Mouse (Mus musculus) forebrain, embryonic 16.5 days (tissue): ENCODE results near the gene Pcbp3. TPM values are rescaled to one million over a fixed set of nuclear protein-coding genes. Genes with fewer than 3 reads are reported as not detected.
"Not testable (repeated sequence)": the region's sequence is repeated elsewhere in the genome, so short reads cannot be mapped to it uniquely, and the experiment has no call there.

Experiments
- ATAC-seq: fragments of 200-750 bp; cut with Nextera tagmentation; 2 replicates; pipeline ENCODE4 v1.8.0; 2017; ENCODE audit warnings: mild to moderate bottlenecking, moderate library complexity
- H3K27ac ChIP-seq: fragments of 300-500 bp; sonication (generic); 2 replicates; pipeline ENCODE4 v1.5.1; 2014; ENCODE audit warnings: low read length, control low read depth
- H3K27me3 ChIP-seq: fragments of 300-500 bp; sonication (generic); replicated peaks from 2 replicates; pipeline ENCODE4 v1.6.1; 2014; ENCODE audit warnings: low read length; ENCODE audit not compliant: control insufficient read depth, insufficient read depth
- H3K36me3 ChIP-seq: fragments of 300-500 bp; sonication (generic); 2 replicates; pipeline ENCODE4 v1.6.1; 2014; ENCODE audit not compliant: control insufficient read depth, insufficient read depth
- H3K4me1 ChIP-seq: fragments of 300-500 bp; sonication (generic); replicated peaks from 2 replicates; pipeline ENCODE4 v1.6.1; 2014; ENCODE audit warnings: low read length; ENCODE audit not compliant: control insufficient read depth, insufficient read depth
- H3K4me2 ChIP-seq: fragments of 300-500 bp; sonication (generic); 2 replicates; pipeline ENCODE4 v1.6.1; 2014; ENCODE audit warnings: mild to moderate bottlenecking, low read length, control low read depth
- H3K4me3 ChIP-seq: fragments of 300-500 bp; sonication (generic); replicated peaks from 2 replicates; pipeline ENCODE4 v1.5.1; 2014; ENCODE audit warnings: mild to moderate bottlenecking, low read length, control low read depth
- H3K9ac ChIP-seq: fragments of 300-500 bp; sonication (generic); replicated peaks from 2 replicates; pipeline ENCODE4 v1.6.1; 2014; ENCODE audit warnings: low read depth, low read length, control low read depth
- H3K9me3 ChIP-seq: fragments of 300-500 bp; sonication (generic); 2 replicates; pipeline ENCODE4 v1.6.1; 2016; ENCODE audit warnings: low read length; ENCODE audit not compliant: control insufficient read depth
- WGBS: fragments of 180-500 bp; shearing (Covaris S2); extraction: QIAGEN DNeasy Blood & Tissue Kit; methylation state at CpG from one replicate; pipeline ENCODE4 v1.1.7; 2014; 5-methylcytosine and 5-hydroxymethylcytosine counted together
- polyA plus RNA-seq: library from polyadenylated mRNA; unstranded; fragments of >200 nt; fragmentation: Nextera tagmentation; extraction: Ambion mirVana; gene quantifications from 2 replicates; pipeline ENCODE4 v1.2.1, GENCODE M21; 2015

Gene Pcbp3
- polyA plus RNA-seq, 1 experiment from 2014 or later: 64.2 TPM

DNA sequence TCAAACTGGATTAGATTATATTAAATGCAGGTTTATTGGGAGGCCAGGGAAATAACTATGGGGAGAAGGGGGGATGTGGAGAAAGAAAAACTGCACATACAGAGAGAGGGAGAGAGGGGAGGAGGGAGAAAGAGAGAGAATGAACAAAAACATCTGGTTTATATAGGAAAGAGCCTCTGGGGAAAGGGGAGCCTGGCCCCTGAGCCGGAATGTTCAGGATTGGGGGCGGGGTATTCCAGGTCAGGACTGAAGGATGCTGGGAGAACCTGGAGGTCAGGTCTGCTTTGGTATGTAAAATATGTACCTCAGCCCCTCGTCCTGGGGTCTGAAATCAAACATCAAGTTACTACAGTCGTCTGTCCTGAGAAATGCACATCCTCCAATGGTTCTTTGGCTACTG, 15.0 kb upstream of the Pcbp3 start:
- no peak overlapping the region for H3K27ac ChIP-seq
- H3K9me3 ChIP-seq: no peaks in the 10 kb centered on the region
- H3K4me2 ChIP-seq: no peak overlapping the region
- no peak overlapping the region for H3K9ac ChIP-seq
- 62% methylated on average over 4 of the region's 4 CpGs for WGBS
- peaks cover 7% of the 10 kb centered on the region for H3K4me1 ChIP-seq
- no peaks in the 10 kb centered on the region for H3K36me3 ChIP-seq
- ATAC-seq: no peak
- H3K4me3 ChIP-seq: no peak overlapping the region
- no peaks in the 10 kb centered on the region for H3K27me3 ChIP-seq

DNA sequence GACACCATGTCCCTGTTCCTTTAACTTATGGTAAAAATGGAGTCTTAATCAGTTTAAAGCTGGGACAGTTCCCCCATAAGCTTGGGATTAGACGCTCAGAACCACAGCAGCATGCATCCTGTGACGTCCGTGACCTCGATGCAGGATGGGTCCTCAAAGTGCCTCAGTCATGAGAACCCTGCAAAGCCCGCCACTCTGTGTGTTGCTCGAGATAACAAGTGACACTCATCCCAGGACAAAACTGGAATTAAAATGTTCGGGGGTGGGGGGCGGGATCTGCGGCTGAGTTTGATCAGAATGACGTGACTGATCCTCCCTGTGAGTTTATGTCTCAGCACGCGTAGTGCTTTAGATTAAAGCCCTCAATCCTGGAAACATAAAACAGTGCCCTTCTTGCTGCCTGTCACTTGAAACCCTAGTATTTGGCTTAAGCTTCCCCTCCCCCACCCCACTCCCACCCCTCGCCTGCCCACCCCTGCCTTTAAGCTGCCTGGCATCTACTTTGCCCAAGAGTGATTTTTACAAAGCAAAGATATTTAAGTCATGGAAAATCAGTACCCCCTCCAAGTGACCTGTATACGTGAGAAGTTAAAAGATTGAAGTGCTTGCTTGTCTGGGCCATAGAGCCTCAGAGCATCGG, 12.2 kb upstream of the Pcbp3 start:
- H3K27ac ChIP-seq: no peak overlapping the region
- H3K4me3 ChIP-seq: no peak overlapping the region
- no peaks in the 10 kb centered on the region for H3K36me3 ChIP-seq
- no peak for ATAC-seq
- H3K4me2 ChIP-seq: peak overlapping the region; percentile 17; the same call in 1 of the 2 replicates
- peaks cover 7% of the 10 kb centered on the region for H3K4me1 ChIP-seq
- H3K9ac ChIP-seq: no peak overlapping the region
- no peaks in the 10 kb centered on the region for H3K9me3 ChIP-seq
- H3K27me3 ChIP-seq: no peaks in the 10 kb centered on the region
- 32% methylated on average over 15 of the region's 15 CpGs for WGBS

DNA sequence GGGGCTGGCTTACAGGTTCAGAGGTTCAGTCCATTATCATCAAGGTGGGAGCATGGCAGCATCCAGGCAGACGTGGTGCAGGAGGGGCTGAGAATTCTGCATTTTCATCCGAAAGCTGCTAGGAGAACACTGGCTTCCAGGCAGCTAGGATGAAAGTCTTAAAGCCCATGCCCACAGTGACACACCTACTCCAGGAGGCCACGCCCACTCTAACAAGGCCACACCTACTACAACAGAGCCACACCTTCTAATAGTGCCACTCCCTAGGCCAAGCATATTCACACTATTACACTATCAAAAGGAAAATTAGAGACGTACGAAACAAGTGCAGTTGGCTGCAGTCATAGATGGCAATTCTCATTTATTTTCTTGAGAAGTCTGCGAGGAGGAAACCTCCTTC, 10.6 kb upstream of the Pcbp3 start:
- ATAC-seq: not testable (repeated sequence)
- WGBS: 74% methylated on average over 6 of the region's 6 CpGs

DNA sequence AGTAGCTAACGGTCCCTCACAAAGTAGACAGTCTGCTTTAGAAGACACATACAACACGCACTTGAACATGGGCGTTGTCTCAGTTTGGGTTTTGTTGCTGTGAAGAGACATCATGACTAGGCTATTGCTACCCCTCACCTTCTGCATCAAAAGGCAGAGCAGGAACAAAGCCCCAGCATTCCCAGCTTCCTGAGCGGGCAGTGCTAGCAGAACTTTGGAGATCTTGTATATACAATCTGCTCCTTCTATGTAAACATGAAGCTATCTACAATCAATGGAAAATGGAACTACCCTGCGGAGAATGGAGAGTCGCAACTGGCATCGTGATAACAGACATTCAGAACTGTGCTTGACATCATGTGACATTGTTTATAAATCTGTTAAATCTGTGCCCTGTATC, 9.3 kb upstream of the Pcbp3 start:
- H3K27ac ChIP-seq: no peak overlapping the region
- H3K9me3 ChIP-seq: no peaks in the 10 kb centered on the region
- H3K9ac ChIP-seq: no peak overlapping the region
- H3K4me3 ChIP-seq: no peak overlapping the region
- no peaks in the 10 kb centered on the region for H3K27me3 ChIP-seq
- H3K4me2 ChIP-seq: no peak overlapping the region
- WGBS: 92% methylated on average over 7 of the region's 7 CpGs
- H3K36me3 ChIP-seq: no peaks in the 10 kb centered on the region
- ATAC-seq: no peak
- H3K4me1 ChIP-seq: peaks cover 7% of the 10 kb centered on the region

More for the DNA sequence above, 10.6 kb upstream of the Pcbp3 start:
- not testable (repeated sequence) for H3K4me1 ChIP-seq, H3K9me3 ChIP-seq, H3K27me3 ChIP-seq, H3K27ac ChIP-seq, H3K4me3 ChIP-seq, H3K36me3 ChIP-seq, H3K9ac ChIP-seq, H3K4me2 ChIP-seq

DNA sequence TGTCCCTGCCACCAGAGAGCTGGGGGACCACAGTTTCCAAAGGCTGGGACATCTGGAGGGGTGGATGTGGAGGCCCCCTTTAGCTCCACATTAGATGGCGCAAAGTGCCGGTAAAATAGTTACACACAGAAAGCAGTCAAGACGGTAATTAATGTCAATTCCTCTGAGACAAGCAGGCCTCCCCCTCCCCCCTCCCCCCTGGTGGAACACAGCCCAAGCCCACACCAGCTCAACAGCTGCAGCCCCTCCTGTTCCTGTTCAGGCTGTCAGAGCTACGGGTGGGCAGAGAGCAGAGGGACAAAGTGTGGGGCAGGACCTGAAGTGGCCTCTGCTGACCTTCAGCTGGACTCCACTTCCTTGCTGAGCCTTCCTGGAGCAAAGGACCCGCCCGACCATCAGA, 2.7 kb upstream of the Pcbp3 start:
- H3K9me3 ChIP-seq: no peaks in the 10 kb centered on the region
- H3K36me3 ChIP-seq: no peaks in the 10 kb centered on the region
- H3K9ac ChIP-seq: no peak overlapping the region
- H3K27ac ChIP-seq: peak overlapping the region; percentile 3; the same call in 1 of the 2 replicates
- H3K4me2 ChIP-seq: 0 out of 2 replicates have a peak overlapping the region, but pooled peaks have one; percentile 20
- H3K4me1 ChIP-seq: peaks cover 22% of the 10 kb centered on the region
- H3K4me3 ChIP-seq: no peak overlapping the region
- no peak for ATAC-seq
- no peaks in the 10 kb centered on the region for H3K27me3 ChIP-seq
- WGBS: 19% methylated on average over 6 of the region's 6 CpGs

DNA sequence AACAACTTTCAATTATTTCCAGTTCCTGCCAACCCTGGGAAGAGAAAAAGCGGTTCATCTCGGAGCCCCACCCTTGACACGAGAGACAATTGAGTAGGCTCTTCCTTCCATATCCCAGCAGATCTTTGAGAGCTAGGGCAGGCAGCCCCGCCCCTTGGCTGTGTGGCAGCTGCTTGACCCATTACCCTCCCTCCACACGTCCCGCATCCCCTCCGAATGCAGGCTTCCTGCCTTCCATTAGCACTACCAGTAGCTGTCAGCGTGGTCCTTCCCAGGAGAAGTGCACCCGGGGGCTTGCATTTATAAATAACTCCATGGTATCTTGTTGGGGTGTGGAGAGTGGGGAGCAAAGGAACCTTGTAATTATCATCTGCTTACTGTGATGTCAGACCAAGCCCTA, 2.3 kb upstream of the Pcbp3 start:
- ATAC-seq: no peak
- WGBS: 38% methylated on average over 9 of the region's 9 CpGs
- Histone ChIP-seq H3K4me3 (no peak overlapping the region), H3K9ac (no peak overlapping the region), H3K36me3 (no peaks in the 10 kb centered on the region), H3K4me2 (0 out of 2 replicates have a peak overlapping the region, but pooled peaks have one; percentile 20), H3K27me3 (no peaks in the 10 kb centered on the region), H3K9me3 (no peaks in the 10 kb centered on the region), H3K4me1 (peaks cover 22% of the 10 kb centered on the region), H3K27ac (no peak overlapping the region)

DNA sequence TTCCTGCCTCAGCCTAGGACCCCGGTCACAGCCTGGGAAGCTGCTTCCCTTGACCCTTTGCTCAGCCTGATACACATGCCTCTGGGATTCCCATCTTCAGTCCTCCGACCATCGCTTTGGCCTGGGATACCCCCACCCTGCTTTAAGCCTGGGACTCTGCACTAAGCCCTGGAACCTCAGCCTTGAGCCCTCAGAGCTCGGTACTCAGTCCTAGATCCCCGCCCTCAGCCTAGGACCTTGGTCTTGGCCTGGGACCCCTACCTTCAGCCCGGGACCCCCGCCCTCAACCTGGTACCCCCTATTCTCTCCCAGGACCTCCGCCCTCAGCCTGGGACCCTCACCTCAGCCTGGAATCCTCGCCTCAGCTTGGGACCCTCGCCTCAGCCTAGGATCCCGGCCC, 531 bp downstream of the Pcbp3 start:
- H3K4me2 ChIP-seq: peak overlapping the region; percentile 96
- peak overlapping the region; percentile 78 for H3K4me3 ChIP-seq
- H3K9ac ChIP-seq: peak overlapping the region; percentile 87
- ATAC-seq: peak; percentile 1; the same call in 1 of the 2 replicates
- no peaks in the 10 kb centered on the region for H3K27me3 ChIP-seq
- no peak overlapping the region; the same call in 1 of the 2 replicates for H3K27ac ChIP-seq
- peaks cover 22% of the 10 kb centered on the region for H3K4me1 ChIP-seq
- H3K9me3 ChIP-seq: no peaks in the 10 kb centered on the region
- WGBS: 5% methylated on average over 11 of the region's 11 CpGs
- H3K36me3 ChIP-seq: no peaks in the 10 kb centered on the region

DNA sequence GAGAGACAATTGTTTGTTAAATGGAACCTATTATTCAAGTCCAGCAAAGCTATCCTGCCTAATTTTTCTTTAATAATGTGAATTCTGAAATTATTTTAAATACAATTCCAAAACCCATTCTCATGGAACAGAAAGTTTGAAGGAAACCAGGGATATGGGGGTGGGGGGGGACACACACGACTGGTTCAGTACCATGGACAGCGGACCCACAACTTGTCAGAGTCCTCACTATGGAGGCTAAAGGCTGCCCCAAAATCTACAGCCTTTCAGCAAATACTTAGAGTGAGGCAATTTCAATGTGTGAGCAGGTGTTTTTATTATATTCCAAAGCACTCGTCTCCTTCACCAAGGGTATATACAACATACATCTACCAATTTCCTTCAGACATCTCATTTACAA, 3.5 kb downstream of the Pcbp3 start:
- H3K27me3 ChIP-seq: no peaks in the 10 kb centered on the region
- H3K27ac ChIP-seq: no peak overlapping the region
- no peaks in the 10 kb centered on the region for H3K9me3 ChIP-seq
- no peak for ATAC-seq
- WGBS: 60% methylated on average over 3 of the region's 3 CpGs
- no peak overlapping the region for H3K9ac ChIP-seq
- no peaks in the 10 kb centered on the region for H3K36me3 ChIP-seq
- H3K4me1 ChIP-seq: peaks cover 9% of the 10 kb centered on the region
- H3K4me2 ChIP-seq: no peak overlapping the region
- H3K4me3 ChIP-seq: no peak overlapping the region

DNA sequence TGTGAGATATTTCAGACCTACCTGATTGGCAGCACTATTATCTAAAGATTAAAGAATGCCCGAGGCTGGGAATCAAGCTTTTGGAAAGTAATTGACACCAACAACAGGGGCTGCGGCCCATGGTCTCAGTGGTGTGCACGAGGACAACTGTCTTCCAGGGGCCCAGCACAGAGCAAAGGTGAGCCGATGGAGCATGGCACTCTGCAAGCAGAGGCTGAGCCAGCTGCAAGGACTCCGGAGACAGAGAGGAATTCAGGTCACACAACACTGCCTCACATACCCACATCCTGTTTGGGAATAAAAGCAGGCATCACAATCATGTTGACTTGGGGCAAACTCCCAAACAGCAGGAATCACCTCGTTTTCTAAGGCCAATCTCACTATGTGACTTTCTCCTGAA, 5.5 kb downstream of the Pcbp3 start:
- no peak for ATAC-seq
- H3K27me3 ChIP-seq: no peaks in the 10 kb centered on the region
- no peak overlapping the region for H3K4me2 ChIP-seq
- no peaks in the 10 kb centered on the region for H3K9me3 ChIP-seq
- no peak overlapping the region for H3K4me3 ChIP-seq
- WGBS: 26% methylated on average over 6 of the region's 6 CpGs
- H3K4me1 ChIP-seq: peaks cover 9% of the 10 kb centered on the region
- H3K36me3 ChIP-seq: no peaks in the 10 kb centered on the region
- H3K9ac ChIP-seq: no peak overlapping the region
- H3K27ac ChIP-seq: no peak overlapping the region

DNA sequence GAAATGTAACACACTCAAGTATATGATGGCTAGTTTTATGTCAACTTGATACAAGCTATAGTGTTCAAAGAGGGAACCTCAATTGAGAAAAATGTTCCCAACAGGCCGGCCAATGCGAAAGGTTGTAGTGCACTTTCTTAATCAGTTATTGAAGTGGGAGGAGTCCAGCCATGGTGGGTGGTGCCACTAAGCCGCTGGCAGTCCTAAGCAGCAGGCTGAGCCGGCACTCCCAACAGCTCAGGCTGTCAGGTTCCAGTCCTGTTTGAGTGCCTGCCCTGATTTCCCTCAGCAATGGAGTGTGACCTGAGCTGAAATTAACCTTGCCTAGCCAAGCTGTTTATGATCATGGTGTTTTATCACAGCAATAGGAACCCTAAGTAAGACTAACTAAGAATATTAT, 20.6 kb downstream of the Pcbp3 start:
- Histone ChIP-seq H3K27ac (no peak overlapping the region), H3K9ac (no peak overlapping the region), H3K9me3 (no peaks in the 10 kb centered on the region), H3K4me1 (no peaks in the 10 kb centered on the region), H3K36me3 (no peaks in the 10 kb centered on the region), H3K4me2 (no peak overlapping the region), H3K27me3 (no peaks in the 10 kb centered on the region), H3K4me3 (no peak overlapping the region)
- 62% methylated on average over 4 of the region's 4 CpGs for WGBS
- no peak for ATAC-seq
